ENCODE assay signal across 11 mouse cellular contexts in genomic region chr4:134612070-134612667, GRCm38 (mm10).
DNase-seq lines count a peak whose midpoint lies in the region; ATAC-seq and TF ChIP-seq lines count a peak whose summit lies in the region.
"Had no signal": no experiment of that assay in that cellular context is flagged by ENCODE, and none has a peak within 500 bp of the region (broad histone marks: within the 10 kb centered on the region; RNA-seq: fewer than 3 reads in every experiment).

No protein-coding gene starts in this region.

- H3K9ac ChIP-seq in limb, embryonic 15.5 days = no peak overlapping the region

- ATAC-seq in limb, embryonic 15.5 days (ENCODE audit: insufficient number of reproducible peaks, low FRiP score, low TSS enrichment, low read depth) = peak; percentile 32; the same call in 1 of the 2 replicates

- no peak for TF ChIP-seq POLR2A in kidney, adult 2 months (IDR thresholded peaks at IDR 0.05; ENCODE audit: low read depth, low read length)
- no peak for TF ChIP-seq POLR2A in bone marrow macrophage, adult 2 months (IDR thresholded peaks at IDR 0.05; ENCODE audit: borderline replicate concordance, low read depth, low read length)

- 55% methylated on average over 16 of the region's 16 CpGs for WGBS in kidney, adult 2 months
- WGBS in heart, embryonic 10.5 days = 41% methylated on average over 16 of the region's 16 CpGs
- WGBS in limb, embryonic 15.5 days = 36% methylated on average over 16 of the region's 16 CpGs

- peak; percentile 33 for DNase-seq in kidney, adult 2 months
- no peak for DNase-seq in kidney, adult 9 months
- DNase-seq in heart, embryonic 10.5 days (ENCODE audit: low spot score) = peak; percentile 84
- no peak for DNase-seq in right cerebral cortex, adult 18-20 months
- no peak for DNase-seq in left cerebral cortex, postnatal 4 days
- DNase-seq in urinary bladder, postnatal 36 days (ENCODE audit: low spot score in 2 of 2) = no peak
- DNase-seq: cerebellum, adult 11-12 months; gastrocnemius, postnatal 10 days had no signal

- no peak overlapping the region; the same call in 1 of the 2 replicates for H3K4me2 ChIP-seq in limb, embryonic 15.5 days

- H3K4me1 ChIP-seq in kidney, adult 2 months (ENCODE audit: control insufficient read depth, insufficient read depth, low read length) = no peaks in the 10 kb centered on the region
- H3K4me1 ChIP-seq in bone marrow macrophage, adult 2 months (ENCODE audit: control insufficient read depth, insufficient read depth, low read length) = peaks cover 36% of the 10 kb centered on the region
- peaks cover 51% of the 10 kb centered on the region for H3K4me1 ChIP-seq in heart, embryonic 10.5 days
- H3K4me1 ChIP-seq in limb, embryonic 15.5 days = peaks cover 22% of the 10 kb centered on the region

- H3K27ac ChIP-seq in kidney, adult 2 months (ENCODE audit: insufficient read depth, low read depth, low read length) = no peak overlapping the region
- no peak overlapping the region for H3K27ac ChIP-seq in bone marrow macrophage, adult 2 months (ENCODE audit: insufficient read depth, low read depth, low read length)
- H3K27ac ChIP-seq in heart, embryonic 10.5 days = peak overlapping the region; percentile 81
- peak overlapping the region; percentile 54 for H3K27ac ChIP-seq in limb, embryonic 15.5 days
- H3K27ac ChIP-seq: left cerebral cortex, adult 2 months had no signal

- H3K4me3 ChIP-seq in kidney, adult 2 months (ENCODE audit: insufficient read depth, low read depth, low read length) = no peak overlapping the region
- H3K4me3 ChIP-seq in bone marrow macrophage, adult 2 months (ENCODE audit: insufficient read depth, low read length) = no peak overlapping the region
- H3K4me3 ChIP-seq in heart, embryonic 10.5 days = peak overlapping the region; percentile 20; the same call in 1 of the 2 replicates
- no peak overlapping the region for H3K4me3 ChIP-seq in limb, embryonic 15.5 days
- H3K4me3 ChIP-seq: left cerebral cortex, adult 2 months had no signal

- H3K9me3 ChIP-seq in heart, embryonic 10.5 days = no peaks in the 10 kb centered on the region
- H3K9me3 ChIP-seq in limb, embryonic 15.5 days = no peaks in the 10 kb centered on the region

- intact Hi-C loops in left cerebral cortex, postnatal 4 days (cut with DNase I) = no loop called here

- no peaks in the 10 kb centered on the region for H3K27me3 ChIP-seq in kidney, adult 2 months (replicated peaks; ENCODE audit: control insufficient read depth, insufficient read depth, low read length)
- H3K27me3 ChIP-seq in heart, embryonic 10.5 days (ENCODE audit: insufficient read depth, poor library complexity, severe bottlenecking) = no peaks in the 10 kb centered on the region
- no peaks in the 10 kb centered on the region for H3K27me3 ChIP-seq in limb, embryonic 15.5 days

- H3K36me3 ChIP-seq in kidney, adult 2 months (ENCODE audit: control insufficient read depth, insufficient read depth, low read length) = no peaks in the 10 kb centered on the region
- H3K36me3 ChIP-seq in heart, embryonic 10.5 days = peaks cover 9% of the 10 kb centered on the region; the same call in 1 of the 2 replicates
- H3K36me3 ChIP-seq in limb, embryonic 15.5 days = no peaks in the 10 kb centered on the region

- no peak for TF ChIP-seq CTCF in kidney, adult 2 months (conservative IDR thresholded peaks at IDR 0.05; ENCODE audit: insufficient read depth, insufficient read length, low read depth, low read length)
- TF ChIP-seq CTCF in bone marrow macrophage, adult 2 months (IDR thresholded peaks at IDR 0.05; ENCODE audit: low read depth, low read length) = peak; percentile 28; the same call in 1 of the 2 replicates

Comparison
In these comparisons a context has a peak if more than half of its experiments do, and no peak if none do; other contexts are left out.
1. DNase-seq: peak in kidney, adult 2 months (single experiment) and heart, embryonic 10.5 days (single experiment); none in kidney, adult 9 months (single experiment), right cerebral cortex, adult 18-20 months (single experiment), left cerebral cortex, postnatal 4 days (single experiment) and urinary bladder, postnatal 36 days (0 of 2).
2. H3K27ac ChIP-seq: peak in heart, embryonic 10.5 days (single experiment) and limb, embryonic 15.5 days (single experiment); none in kidney, adult 2 months (single experiment) and bone marrow macrophage, adult 2 months (single experiment).